Mouse (Mus musculus) neural tube, embryonic 15.5 days (tissue): ENCODE results near the gene Coro2b. TPM values are rescaled to one million over a fixed set of nuclear protein-coding genes. Genes with fewer than 3 reads are reported as not detected.
"Not testable (repeated sequence)": the region's sequence is repeated elsewhere in the genome, so short reads cannot be mapped to it uniquely, and the experiment has no call there.

Experiments used
- ATAC-seq: fragments of 200-750 bp; cut with Nextera tagmentation; 2 replicates; pipeline ENCODE4 v1.8.0; 2017; ENCODE audit warnings: mild to moderate bottlenecking, moderate TSS enrichment, moderate library complexity; ENCODE audit not compliant: low FRiP score
- H3K27ac ChIP-seq: fragments of 300-500 bp; sonication (generic); replicated peaks from 2 replicates; pipeline ENCODE4 v1.5.1; 2015; ENCODE audit warnings: mild to moderate bottlenecking, inconsistent platforms
- H3K27me3 ChIP-seq: fragments of 300-500 bp; sonication (generic); replicated peaks from 2 replicates; pipeline ENCODE4 v1.6.1; 2015; ENCODE audit warnings: inconsistent platforms
- H3K36me3 ChIP-seq: fragments of 300-500 bp; sonication (generic); 2 replicates; pipeline ENCODE4 v1.6.1; 2015; ENCODE audit warnings: inconsistent platforms
- H3K4me1 ChIP-seq: fragments of 300-500 bp; sonication (generic); 2 replicates; pipeline ENCODE4 v1.6.1; 2015; ENCODE audit warnings: inconsistent platforms
- H3K4me2 ChIP-seq: fragments of 300-500 bp; sonication (generic); 2 replicates; pipeline ENCODE4 v1.6.1; 2015; ENCODE audit warnings: inconsistent platforms, mild to moderate bottlenecking, moderate library complexity
- H3K4me3 ChIP-seq: fragments of 300-500 bp; sonication (generic); replicated peaks from 2 replicates; pipeline ENCODE4 v1.5.1; 2015; ENCODE audit warnings: mild to moderate bottlenecking, inconsistent platforms
- H3K9ac ChIP-seq: fragments of 300-500 bp; sonication (generic); replicated peaks from 2 replicates; pipeline ENCODE4 v1.6.1; 2015; ENCODE audit warnings: mild to moderate bottlenecking, inconsistent platforms
- H3K9me3 ChIP-seq: fragments of 300-500 bp; sonication (generic); replicated peaks from 2 replicates; pipeline ENCODE4 v1.6.1; 2016; ENCODE audit warnings: inconsistent platforms
- WGBS: fragments of 180-500 bp; shearing (Covaris S2); methylation state at CpG from one replicate; pipeline ENCODE4 v1.1.7; 2015; ENCODE audit warnings: mixed read lengths; 5-methylcytosine and 5-hydroxymethylcytosine counted together
- polyA plus RNA-seq: library from polyadenylated mRNA; unstranded; fragments of >200 nt; fragmentation: Nextera tagmentation; extraction: Ambion mirVana; gene quantifications from 2 replicates; pipeline ENCODE4 v1.2.1, GENCODE M21; 2015

The Coro2b gene
- polyA plus RNA-seq, 1 experiment from 2014 or later = 38.2 TPM

- no peak for ATAC-seq
- Histone ChIP-seq H3K4me2 (no peak overlapping the region), H3K4me1 (peaks cover 17% of the 10 kb centered on the region), H3K27ac (no peak overlapping the region), H3K36me3 (peaks cover 13% of the 10 kb centered on the region; the same call in 1 of the 2 replicates), H3K27me3 (no peaks in the 10 kb centered on the region), H3K9me3 (no peaks in the 10 kb centered on the region), H3K9ac (no peak overlapping the region), H3K4me3 (no peak overlapping the region)
- 78% methylated on average over 8 of the region's 8 CpGs for WGBS
Observed at GRCm38 (mm10) chr9:62451585-62452372, 85.1 kb downstream of the Coro2b start.

GRCm38 (mm10) chr9:62450862-62451261, 86.0 kb downstream of the Coro2b start:
- H3K9ac ChIP-seq = no peak overlapping the region
- peaks cover 14% of the 10 kb centered on the region for H3K4me1 ChIP-seq
- H3K4me2 ChIP-seq = no peak overlapping the region
- H3K4me3 ChIP-seq = no peak overlapping the region
- no peak for ATAC-seq
- no peaks in the 10 kb centered on the region for H3K9me3 ChIP-seq
- WGBS = 84% methylated on average over 7 of the region's 7 CpGs
- H3K27ac ChIP-seq = no peak overlapping the region
- H3K27me3 ChIP-seq = no peaks in the 10 kb centered on the region
- peaks cover 13% of the 10 kb centered on the region; the same call in 1 of the 2 replicates for H3K36me3 ChIP-seq

GRCm38 (mm10) chr9:62450355-62450754, 86.5 kb downstream of the Coro2b start:
- 0 out of 2 replicates have a peak overlapping the region, but pooled peaks have one; percentile 28 for H3K27ac ChIP-seq
- H3K4me2 ChIP-seq = no peak overlapping the region
- no peak for ATAC-seq
- H3K9ac ChIP-seq = no peak overlapping the region
- H3K9me3 ChIP-seq = no peaks in the 10 kb centered on the region
- WGBS = 88% methylated on average over 6 of the region's 6 CpGs
- peaks cover 13% of the 10 kb centered on the region; the same call in 1 of the 2 replicates for H3K36me3 ChIP-seq
- H3K4me3 ChIP-seq = no peak overlapping the region
- peaks cover 9% of the 10 kb centered on the region for H3K4me1 ChIP-seq
- no peaks in the 10 kb centered on the region for H3K27me3 ChIP-seq

- 95% methylated on average over 6 of the region's 10 CpGs for WGBS
Observed at GRCm38 (mm10) chr9:62447337-62447736, 89.5 kb downstream of the Coro2b start.

DNA sequence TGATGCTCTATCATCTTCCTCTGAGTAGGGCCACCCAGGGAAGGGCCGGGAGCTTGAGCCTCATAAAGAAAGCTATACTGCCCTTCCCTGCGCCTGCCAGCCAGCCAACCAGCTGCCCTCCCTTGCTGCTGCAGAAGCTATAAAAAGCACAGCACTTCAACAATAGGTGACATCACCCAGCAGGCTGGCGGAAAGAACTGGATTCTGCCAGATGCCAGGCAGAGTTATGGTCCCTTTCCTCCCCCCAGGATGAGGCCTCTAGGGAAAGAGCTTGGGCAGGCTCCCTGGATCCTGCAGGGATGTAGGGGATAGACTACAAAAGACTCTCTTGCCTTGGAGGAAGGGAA, 98.1 kb downstream of the Coro2b start:
- WGBS = 3% methylated on average over 3 of the region's 3 CpGs

More at GRCm38 (mm10) chr9:62447337-62447736, 89.5 kb downstream of the Coro2b start:
- not testable (repeated sequence) for H3K36me3 ChIP-seq, H3K9me3 ChIP-seq, H3K27me3 ChIP-seq, H3K4me2 ChIP-seq, H3K9ac ChIP-seq, H3K27ac ChIP-seq, ATAC-seq, H3K4me1 ChIP-seq, H3K4me3 ChIP-seq

DNA sequence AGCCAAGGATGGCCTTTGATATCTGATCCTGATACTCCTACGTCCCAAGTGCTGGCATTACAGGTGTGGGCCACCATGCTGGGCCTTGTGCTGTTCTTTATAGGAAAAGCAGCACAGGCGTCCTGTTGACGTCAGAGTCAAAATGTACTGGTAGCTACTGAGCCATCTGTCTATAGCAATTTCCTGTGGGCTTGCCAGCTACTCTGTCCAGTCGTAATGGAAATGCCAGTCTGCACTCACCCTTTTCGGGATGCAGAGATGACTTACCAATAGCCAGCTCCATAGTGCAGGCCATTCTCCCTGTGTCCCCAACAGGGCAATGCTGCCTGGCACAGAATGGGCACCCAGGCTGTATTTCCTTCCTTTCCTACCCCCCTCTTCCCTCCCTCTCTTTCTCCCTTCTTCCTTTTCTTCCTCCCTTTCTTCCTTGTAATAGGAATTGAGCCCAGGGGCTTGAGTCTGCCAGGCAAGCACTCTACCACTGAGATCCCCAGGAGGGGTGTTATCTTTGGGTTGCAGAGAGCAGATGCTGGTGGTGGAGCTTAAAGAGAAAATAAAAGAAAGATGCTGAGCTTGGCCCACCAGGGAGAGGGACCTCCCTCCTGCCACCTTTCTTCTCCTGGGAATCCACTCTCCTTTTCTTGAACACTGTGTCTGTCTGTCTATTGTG, 98.6 kb downstream of the Coro2b start:
- peak; percentile 71 for ATAC-seq
- no peak overlapping the region for H3K4me2 ChIP-seq
- no peak overlapping the region for H3K4me3 ChIP-seq
- peak overlapping the region; percentile 88 for H3K27ac ChIP-seq
- H3K27me3 ChIP-seq = no peaks in the 10 kb centered on the region
- H3K9ac ChIP-seq = 0 out of 2 replicates have a peak overlapping the region, but pooled peaks have one; percentile 23
- 47% methylated on average over 5 of the region's 5 CpGs for WGBS
- H3K36me3 ChIP-seq = no peaks in the 10 kb centered on the region
- no peaks in the 10 kb centered on the region for H3K9me3 ChIP-seq
- peaks cover 28% of the 10 kb centered on the region for H3K4me1 ChIP-seq

More for the DNA sequence above, 98.1 kb downstream of the Coro2b start:
- no peaks in the 10 kb centered on the region for H3K9me3 ChIP-seq
- no peak overlapping the region for H3K4me2 ChIP-seq
- H3K4me1 ChIP-seq = peaks cover 28% of the 10 kb centered on the region
- H3K27ac ChIP-seq = peak overlapping the region; percentile 88
- no peak overlapping the region for H3K4me3 ChIP-seq
- 0 out of 2 replicates have a peak overlapping the region, but pooled peaks have one; percentile 23 for H3K9ac ChIP-seq
- H3K27me3 ChIP-seq = no peaks in the 10 kb centered on the region
- H3K36me3 ChIP-seq = no peaks in the 10 kb centered on the region
- ATAC-seq = peak; percentile 93

DNA sequence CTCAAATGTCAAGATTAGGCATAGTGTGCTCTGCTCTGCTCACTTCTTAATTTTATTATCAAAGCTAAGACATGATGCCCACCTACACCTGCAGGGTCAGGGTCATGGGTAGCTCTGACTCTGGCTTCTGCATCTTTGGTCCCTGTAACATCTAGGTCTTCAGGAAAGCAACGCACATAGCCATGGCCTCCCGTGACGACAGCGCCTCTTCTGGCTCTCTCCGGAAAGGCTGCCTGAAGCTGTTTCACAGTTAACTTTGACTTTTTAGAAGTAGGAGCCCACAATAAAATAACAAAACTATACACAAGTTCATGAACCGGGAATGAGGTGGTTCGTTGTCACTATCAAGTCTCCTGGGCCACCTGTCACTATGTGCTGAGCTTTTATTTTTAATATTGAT, 99.4 kb downstream of the Coro2b start:
- ATAC-seq = no peak
- 95% methylated on average over 7 of the region's 7 CpGs for WGBS
- no peaks in the 10 kb centered on the region for H3K9me3 ChIP-seq
- no peaks in the 10 kb centered on the region for H3K36me3 ChIP-seq
- H3K27me3 ChIP-seq = no peaks in the 10 kb centered on the region
- peaks cover 28% of the 10 kb centered on the region for H3K4me1 ChIP-seq
- H3K9ac ChIP-seq = no peak overlapping the region
- H3K4me2 ChIP-seq = no peak overlapping the region
- H3K27ac ChIP-seq = 0 out of 2 replicates have a peak overlapping the region, but pooled peaks have one; percentile 33
- no peak overlapping the region for H3K4me3 ChIP-seq

DNA sequence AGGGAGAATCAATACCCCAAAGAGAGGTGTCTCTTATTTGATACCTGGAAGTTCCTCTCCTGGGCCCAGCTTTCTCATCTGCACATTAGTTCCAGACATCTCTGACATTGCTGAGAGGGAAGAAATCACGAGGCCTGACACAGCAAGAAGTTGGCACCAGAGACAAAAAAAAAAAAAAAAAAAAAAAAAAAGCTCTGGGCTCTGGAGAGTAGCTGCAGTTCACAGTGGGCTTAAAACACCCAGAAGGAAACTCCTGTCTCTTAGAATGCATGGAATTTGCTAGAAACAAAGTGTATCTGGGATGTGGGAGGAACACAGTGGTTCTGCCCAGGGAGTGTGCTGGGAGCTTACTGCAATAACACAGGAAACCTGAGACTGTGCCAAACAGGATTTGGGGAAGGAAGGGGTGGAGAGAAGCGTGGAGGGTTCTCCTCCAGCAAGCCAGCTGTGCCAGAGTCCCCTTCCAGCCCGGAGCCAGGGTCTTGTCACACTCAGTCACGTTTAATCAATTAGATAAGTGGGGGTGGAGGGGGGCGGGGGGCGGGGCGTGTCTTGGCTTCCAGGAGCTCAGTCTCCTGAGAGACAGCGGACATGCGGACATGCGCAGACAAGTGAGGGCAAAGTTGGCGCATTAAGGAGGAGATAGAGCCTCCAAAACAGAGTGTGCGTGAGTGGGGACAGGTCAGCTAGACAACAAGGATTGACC, 101.1 kb downstream of the Coro2b start:
- Histone ChIP-seq H3K4me1 (peaks cover 28% of the 10 kb centered on the region), H3K9ac (no peak overlapping the region), H3K36me3 (peaks cover 9% of the 10 kb centered on the region), H3K27me3 (no peaks in the 10 kb centered on the region), H3K27ac (peak overlapping the region; percentile 70), H3K9me3 (no peaks in the 10 kb centered on the region), H3K4me2 (peak overlapping the region; percentile 22), H3K4me3 (no peak overlapping the region)
- ATAC-seq = no peak
- 14% methylated on average over 12 of the region's 12 CpGs for WGBS

- no peak for ATAC-seq
- Histone ChIP-seq H3K27me3 (no peaks in the 10 kb centered on the region), H3K4me2 (no peak overlapping the region), H3K4me3 (no peak overlapping the region), H3K9ac (no peak overlapping the region), H3K4me1 (peaks cover 16% of the 10 kb centered on the region), H3K9me3 (no peaks in the 10 kb centered on the region), H3K36me3 (peaks cover 41% of the 10 kb centered on the region), H3K27ac (no peak overlapping the region)
- WGBS = 73% methylated on average over 15 of the region's 15 CpGs
Observed at GRCm38 (mm10) chr9:62432261-62433060, 104.4 kb downstream of the Coro2b start.

GRCm38 (mm10) chr9:62430741-62431140, 106.1 kb downstream of the Coro2b start:
- H3K4me1 ChIP-seq = peaks cover 6% of the 10 kb centered on the region
- WGBS = 90% methylated on average over 4 of the region's 4 CpGs
- H3K27me3 ChIP-seq = no peaks in the 10 kb centered on the region
- H3K4me2 ChIP-seq = no peak overlapping the region
- ATAC-seq = no peak
- H3K4me3 ChIP-seq = no peak overlapping the region
- H3K9me3 ChIP-seq = no peaks in the 10 kb centered on the region
- H3K36me3 ChIP-seq = peaks cover 53% of the 10 kb centered on the region
- no peak overlapping the region for H3K27ac ChIP-seq
- H3K9ac ChIP-seq = no peak overlapping the region

DNA sequence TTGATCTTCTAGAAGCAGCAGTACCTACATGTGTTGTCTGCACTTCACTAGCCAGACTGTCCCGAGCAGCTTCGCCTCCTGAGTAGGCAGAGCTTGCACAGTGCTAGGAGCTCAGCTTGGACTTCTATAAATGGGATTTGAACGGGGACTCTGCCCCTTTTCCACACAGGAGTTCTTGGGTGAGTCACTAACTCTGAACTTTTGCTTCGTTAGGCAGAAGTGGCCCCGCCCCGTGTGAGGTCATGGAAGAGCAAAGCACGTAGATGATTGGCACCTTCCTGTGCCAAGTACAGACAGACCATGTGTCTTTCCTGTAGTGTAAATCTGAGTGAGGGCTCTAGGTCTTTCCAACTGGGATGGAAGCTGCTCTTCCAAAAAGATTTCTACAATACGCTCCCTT, 109.8 kb downstream of the Coro2b start:
- Histone ChIP-seq H3K27ac (no peak overlapping the region), H3K4me3 (no peak overlapping the region), H3K9me3 (no peaks in the 10 kb centered on the region), H3K9ac (no peak overlapping the region), H3K4me2 (no peak overlapping the region), H3K4me1 (no peaks in the 10 kb centered on the region), H3K36me3 (peaks cover 72% of the 10 kb centered on the region), H3K27me3 (no peaks in the 10 kb centered on the region)
- 89% methylated on average over 8 of the region's 8 CpGs for WGBS
- ATAC-seq = no peak
